Mouse (Mus musculus): Measurements from ENCODE around the gene Cped1.

The Cped1 gene

GRCm38 (mm10) chr6:22026761-22027594 lies 41.3 kb downstream of the Cped1 start:
- no peak for DNase-seq (ENCODE audit: low read depth)

- DNase-seq (ENCODE audit: low read depth) = no peak
These were observed 42.1 kb downstream of the Cped1 start for GRCm38 (mm10) chr6:22027854-22028253.

- DNase-seq (ENCODE audit: low read depth) = no peak
These were observed 44.7 kb downstream of the Cped1 start for GRCm38 (mm10) chr6:22030381-22030780.

- DNase-seq (ENCODE audit: low read depth) = no peak
These were observed 47.5 kb downstream of the Cped1 start for GRCm38 (mm10) chr6:22033188-22033587.

- DNase-seq (ENCODE audit: low read depth) = peak; percentile 48
These were observed 49.7 kb downstream of the Cped1 start for GRCm38 (mm10) chr6:22035408-22035807.

- DNase-seq (ENCODE audit: low read depth) = no peak
These were observed 50.2 kb downstream of the Cped1 start for GRCm38 (mm10) chr6:22035895-22036294.

- no peak for DNase-seq (ENCODE audit: low read depth)
These were observed 50.7 kb downstream of the Cped1 start for GRCm38 (mm10) chr6:22036396-22036795.

- no peak for DNase-seq (ENCODE audit: low read depth)
These were observed 51.2 kb downstream of the Cped1 start for GRCm38 (mm10) chr6:22036911-22037310.

GRCm38 (mm10) chr6:22037441-22038050 lies 51.8 kb downstream of the Cped1 start:
- DNase-seq (ENCODE audit: low read depth) = peak; percentile 11

- peak; percentile 53 for DNase-seq (ENCODE audit: low read depth)
These were observed 54.0 kb downstream of the Cped1 start for GRCm38 (mm10) chr6:22039666-22040065.

GRCm38 (mm10) chr6:22044880-22045605 lies 59.3 kb downstream of the Cped1 start:
- no peak for DNase-seq (ENCODE audit: low read depth)

GRCm38 (mm10) chr6:22047101-22047500 lies 61.4 kb downstream of the Cped1 start:
- no peak for DNase-seq (ENCODE audit: low read depth)

GRCm38 (mm10) chr6:22049093-22049492 lies 63.4 kb downstream of the Cped1 start:
- no peak for DNase-seq (ENCODE audit: low read depth)

- DNase-seq (ENCODE audit: low read depth) = peak; percentile 84
These were observed 65.8 kb downstream of the Cped1 start for GRCm38 (mm10) chr6:22051526-22051925.

- DNase-seq (ENCODE audit: low read depth) = peak; percentile 66
These were observed 67.3 kb downstream of the Cped1 start for GRCm38 (mm10) chr6:22053014-22053413.

GRCm38 (mm10) chr6:22064341-22064740 lies 78.6 kb downstream of the Cped1 start:
- DNase-seq (ENCODE audit: low read depth) = no peak

GRCm38 (mm10) chr6:22070603-22071322 lies 85.0 kb downstream of the Cped1 start:
- DNase-seq (ENCODE audit: low read depth) = no peak

- peak; percentile 35 for DNase-seq (ENCODE audit: low read depth)
These were observed 85.7 kb downstream of the Cped1 start for GRCm38 (mm10) chr6:22071323-22071840.

GRCm38 (mm10) chr6:22072737-22073136 lies 87.0 kb downstream of the Cped1 start:
- DNase-seq (ENCODE audit: low read depth) = peak; percentile 10

- no peak for DNase-seq (ENCODE audit: low read depth)
These were observed 88.7 kb downstream of the Cped1 start for GRCm38 (mm10) chr6:22074232-22075083.

GRCm38 (mm10) chr6:22078686-22079264 lies 93.1 kb downstream of the Cped1 start:
- no peak for DNase-seq (ENCODE audit: low read depth)
